Mouse (Mus musculus): ENCODE measurements around the gene Khk.

The Khk gene

DNA sequence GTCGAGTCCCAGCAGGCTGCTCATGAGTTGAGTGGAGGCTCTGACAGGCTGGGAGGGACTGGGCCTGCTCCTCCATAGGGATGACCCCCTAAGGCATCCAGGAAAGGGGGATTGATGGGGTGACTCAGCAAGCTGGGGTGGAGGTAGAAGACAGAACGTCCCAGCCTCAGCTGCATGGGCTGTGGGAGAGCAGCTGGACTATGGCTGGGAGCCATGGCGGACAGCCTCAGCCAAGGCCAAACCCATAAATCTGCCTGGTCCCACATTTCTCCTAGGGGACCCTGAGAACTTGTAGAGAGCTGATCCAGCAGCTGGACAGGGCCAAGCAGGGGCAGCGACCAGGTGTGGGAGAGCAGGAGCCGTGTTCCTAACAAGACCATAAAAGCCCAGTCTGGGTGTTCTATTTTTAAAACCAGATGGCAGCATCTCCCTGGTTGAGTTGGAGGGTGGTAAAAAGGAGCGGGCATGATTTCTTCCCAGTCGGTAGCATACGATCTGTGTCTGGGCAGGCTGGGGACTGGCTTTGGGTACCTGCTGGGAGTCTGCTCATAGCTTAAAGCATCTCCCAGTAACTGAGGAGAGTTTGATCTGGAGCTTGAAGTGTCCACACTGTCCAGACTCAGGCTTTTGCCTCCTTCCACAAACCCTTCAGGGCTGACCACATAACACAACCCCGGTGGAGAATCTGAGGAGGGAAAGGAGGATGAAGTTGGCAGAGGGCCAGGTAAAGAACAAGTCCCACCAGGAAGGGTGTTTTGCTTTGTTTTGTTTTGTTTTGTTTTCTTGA is 53.8 kb downstream of the Khk start:
- peak; percentile 26 for DNase-seq

Measured in kidney, adult 11 months (tissue).